Mouse (Mus musculus) erythroblast, embryonic 14.5 days (primary cell): ENCODE measurements around the gene Rab37. TPM values are rescaled to one million over a fixed set of nuclear protein-coding genes. Genes with fewer than 3 reads are reported as not detected.
A peak's percentile ranks its signal among the peaks of the same experiment; 100 is the strongest.

Experiments used
- H3K27me3 ChIP-seq: 2 replicates; pipeline ENCODE4 v1.6.1; 2012; ENCODE audit warnings: inconsistent platforms; ENCODE audit not compliant: control insufficient read depth
- H3K36me3 ChIP-seq: 2 replicates; pipeline ENCODE4 v1.6.1; 2012; ENCODE audit warnings: mild to moderate bottlenecking, inconsistent platforms; ENCODE audit not compliant: control insufficient read depth
- H3K4me1 ChIP-seq: 2 replicates; pipeline ENCODE4 v1.6.1; 2012; ENCODE audit warnings: inconsistent platforms; ENCODE audit not compliant: control insufficient read depth
- H3K4me3 ChIP-seq: replicated peaks from 2 replicates; pipeline ENCODE3; 2012; ENCODE audit warnings: moderate library complexity, mild to moderate bottlenecking, inconsistent platforms
- H3K9me3 ChIP-seq: 2 replicates; pipeline ENCODE4 v1.6.1; 2012; ENCODE audit warnings: low read length, inconsistent platforms, mixed read lengths; ENCODE audit not compliant: control insufficient read depth
- GATA1 ChIP-seq: IDR thresholded peaks from 2 replicates; pipeline ENCODE4 v1.6.1; 2012; ENCODE audit warnings: low read length, inconsistent platforms, mixed read lengths
- TAL1 ChIP-seq: IDR thresholded peaks from 3 replicates; pipeline ENCODE4 v1.6.1; 2012; ENCODE audit warnings: low read length, inconsistent platforms, mixed read lengths
- polyA plus RNA-seq: library from polyadenylated mRNA; stranded (reverse); fragments of >175 nt; gene quantifications from 2 replicates; pipeline ENCODE4 v1.2.3, GENCODE M21; 2012

Rab37 gene
- polyA plus RNA-seq, 1 experiment, result 0.01 TPM

DNA sequence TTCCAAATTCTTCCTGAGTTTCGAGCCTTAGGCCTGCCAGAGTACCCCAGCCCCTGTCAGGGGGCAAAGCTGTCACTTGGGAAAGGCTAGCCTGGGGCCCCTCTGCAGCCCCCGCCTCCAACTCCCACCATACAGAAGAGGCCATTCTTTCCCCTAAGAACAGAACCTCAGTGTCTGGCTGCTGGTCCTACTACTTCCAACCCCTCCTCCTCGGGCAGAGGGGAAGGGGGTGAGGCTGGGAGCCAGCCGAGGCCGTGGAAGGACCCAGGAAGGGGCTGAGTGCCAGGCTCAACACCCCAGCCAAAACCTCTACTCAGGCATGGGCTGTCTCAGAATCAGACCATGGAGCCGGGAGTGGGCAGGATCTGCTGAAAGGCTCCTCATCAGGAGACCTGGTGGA is 88.0 kb downstream of the Rab37 start:
- Histone ChIP-seq H3K9me3 (no peaks in the 10 kb centered on the region), H3K4me3 (no peak overlapping the region), H3K36me3 (peaks cover 31% of the 10 kb centered on the region), H3K27me3 (no peaks in the 10 kb centered on the region), H3K4me1 (peaks cover 6% of the 10 kb centered on the region)
- TF ChIP-seq TAL1, result no peak
- no peak for TF ChIP-seq GATA1

GRCm38 (mm10) chr11:115179881-115180280 is 88.7 kb downstream of the Rab37 start:
- H3K36me3 ChIP-seq, result peaks cover 35% of the 10 kb centered on the region
- TF ChIP-seq GATA1, result no peak
- no peak for TF ChIP-seq TAL1

DNA sequence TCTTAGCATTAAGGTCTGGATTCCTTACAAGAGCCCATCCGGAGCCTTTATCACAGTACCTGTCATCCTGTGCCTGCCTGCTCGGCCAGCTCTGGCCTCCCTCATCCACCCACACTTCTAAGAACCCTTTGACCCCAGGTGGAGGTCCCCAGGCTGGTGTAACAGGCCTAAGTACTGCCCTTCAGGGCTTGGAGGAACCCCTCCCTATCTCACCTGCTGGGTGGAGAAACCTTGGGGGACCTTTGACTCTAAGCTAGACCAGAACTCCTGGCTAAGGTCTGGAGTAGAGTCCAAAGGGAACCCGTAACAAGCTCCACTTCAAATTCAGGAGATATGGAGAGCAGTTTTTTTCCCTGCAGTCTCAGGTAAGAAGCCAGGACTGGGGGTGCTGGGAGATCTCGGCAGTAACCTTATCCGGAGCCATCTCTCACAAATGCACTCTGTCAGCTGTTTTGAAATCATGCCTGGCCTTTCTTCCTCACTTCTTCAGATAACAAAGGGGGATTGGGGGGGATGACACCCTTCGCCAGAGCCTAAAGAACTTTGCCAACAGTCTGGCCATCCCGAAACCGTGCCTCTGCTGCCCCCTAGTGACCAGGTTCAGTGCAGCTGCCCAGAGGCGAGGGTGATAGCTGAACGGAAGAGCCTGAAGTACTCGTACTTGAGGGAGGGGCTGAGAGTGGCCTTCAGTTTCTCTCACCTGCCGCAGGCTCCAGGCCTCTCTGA is 90.8 kb downstream of the Rab37 start:
- H3K4me3 ChIP-seq, result no peak overlapping the region
- peaks cover 30% of the 10 kb centered on the region for H3K36me3 ChIP-seq
- TF ChIP-seq GATA1 (no peak), TAL1 (no peak)
- no peaks in the 10 kb centered on the region for H3K27me3 ChIP-seq
- H3K4me1 ChIP-seq, result peaks cover 21% of the 10 kb centered on the region
- no peaks in the 10 kb centered on the region for H3K9me3 ChIP-seq

More at GRCm38 (mm10) chr11:115179881-115180280, 88.7 kb downstream of the Rab37 start:
- no peak overlapping the region for H3K4me3 ChIP-seq
- no peaks in the 10 kb centered on the region for H3K9me3 ChIP-seq
- no peaks in the 10 kb centered on the region for H3K27me3 ChIP-seq
- peaks cover 9% of the 10 kb centered on the region for H3K4me1 ChIP-seq

GRCm38 (mm10) chr11:115184973-115185372 is 93.7 kb downstream of the Rab37 start:
- no peak for TF ChIP-seq TAL1
- TF ChIP-seq GATA1, result no peak
- H3K4me1 ChIP-seq, result peaks cover 37% of the 10 kb centered on the region
- peaks cover 27% of the 10 kb centered on the region for H3K36me3 ChIP-seq
- H3K9me3 ChIP-seq, result no peaks in the 10 kb centered on the region
- no peak overlapping the region for H3K4me3 ChIP-seq
- H3K27me3 ChIP-seq, result no peaks in the 10 kb centered on the region

- Histone ChIP-seq H3K4me1 (peaks cover 41% of the 10 kb centered on the region), H3K9me3 (no peaks in the 10 kb centered on the region), H3K27me3 (no peaks in the 10 kb centered on the region), H3K36me3 (peaks cover 15% of the 10 kb centered on the region), H3K4me3 (peak within 1 kb of the TSS; percentile 73)
- TF ChIP-seq TAL1 (no peak), GATA1 (no peak)
These were observed 96.0 kb downstream of the Rab37 start, which contains the start of gene Tmem104 for GRCm38 (mm10) chr11:115187224-115187639. Gene Tmem104, plus strand, starts transcription at chr11:115187487.

DNA sequence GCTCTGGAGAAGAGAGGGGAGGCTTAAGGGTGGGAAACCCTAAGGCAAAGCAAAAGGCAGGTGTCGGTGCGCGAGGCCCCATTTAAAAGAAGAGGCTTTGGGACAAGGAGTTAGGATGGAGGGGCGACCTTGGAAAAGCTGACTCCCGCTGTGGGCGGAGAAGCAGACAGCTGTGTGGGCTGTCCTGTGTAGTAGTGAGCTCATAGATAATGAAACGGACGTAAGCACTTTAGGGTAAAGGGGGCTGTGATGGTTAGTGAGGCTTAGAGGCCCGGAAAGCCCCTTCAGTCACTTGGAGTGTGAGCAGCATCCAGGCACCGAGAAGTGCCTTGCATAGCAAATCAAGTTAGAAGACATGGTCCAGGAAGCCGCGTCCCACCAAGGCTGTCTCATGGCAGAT is 96.5 kb downstream of the Rab37 start, which contains the start of gene Nat9:
Nat9 (minus strand) TSS at position 167 of the 400 bp plus-strand sequence.
- Histone ChIP-seq H3K9me3 (no peaks in the 10 kb centered on the region), H3K36me3 (peaks cover 12% of the 10 kb centered on the region), H3K4me1 (peaks cover 40% of the 10 kb centered on the region), H3K4me3 (peak within 1 kb of the TSS; percentile 73), H3K27me3 (no peaks in the 10 kb centered on the region)
- TF ChIP-seq TAL1 (no peak), GATA1 (no peak)

DNA sequence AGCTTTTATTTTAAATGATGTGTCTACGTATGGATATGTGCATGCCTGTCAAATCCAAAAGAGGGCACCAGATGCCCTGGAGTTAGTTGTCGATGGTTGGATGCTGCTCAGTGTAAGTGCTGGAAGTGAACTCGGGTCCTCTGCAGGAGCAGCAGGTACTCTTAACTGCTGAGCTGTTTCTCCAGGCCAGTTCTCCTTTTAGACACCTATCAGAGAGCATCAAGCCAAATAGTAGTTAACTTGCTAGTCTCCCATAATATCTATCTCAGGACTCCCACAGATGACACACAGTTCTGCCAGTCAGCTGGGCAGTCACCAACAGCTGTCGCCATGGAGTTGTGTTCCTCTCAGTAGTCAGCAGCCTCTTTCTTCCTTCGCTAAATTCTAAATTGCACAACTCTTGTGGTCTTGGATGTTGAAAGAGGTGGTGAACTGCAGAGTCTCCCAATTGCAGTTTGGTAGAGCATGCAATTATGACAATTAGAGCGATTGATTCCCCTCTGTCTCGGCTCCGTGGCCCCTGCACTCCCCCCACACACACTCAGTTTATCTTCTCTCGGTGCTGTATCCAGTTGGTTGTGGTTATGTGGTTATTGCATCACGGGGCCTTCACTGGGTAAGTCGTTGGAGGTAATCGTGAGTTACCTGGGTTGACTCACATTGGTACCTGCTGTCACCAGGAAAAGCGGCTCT is 97.5 kb downstream of the Rab37 start:
- Histone ChIP-seq H3K36me3 (peaks cover 7% of the 10 kb centered on the region), H3K9me3 (no peaks in the 10 kb centered on the region), H3K4me3 (no peak overlapping the region), H3K4me1 (peaks cover 39% of the 10 kb centered on the region), H3K27me3 (no peaks in the 10 kb centered on the region)
- TF ChIP-seq GATA1 (no peak), TAL1 (no peak)

- H3K4me1 ChIP-seq, result peaks cover 40% of the 10 kb centered on the region
These were observed 98.1 kb downstream of the Rab37 start for GRCm38 (mm10) chr11:115189304-115189703.

DNA sequence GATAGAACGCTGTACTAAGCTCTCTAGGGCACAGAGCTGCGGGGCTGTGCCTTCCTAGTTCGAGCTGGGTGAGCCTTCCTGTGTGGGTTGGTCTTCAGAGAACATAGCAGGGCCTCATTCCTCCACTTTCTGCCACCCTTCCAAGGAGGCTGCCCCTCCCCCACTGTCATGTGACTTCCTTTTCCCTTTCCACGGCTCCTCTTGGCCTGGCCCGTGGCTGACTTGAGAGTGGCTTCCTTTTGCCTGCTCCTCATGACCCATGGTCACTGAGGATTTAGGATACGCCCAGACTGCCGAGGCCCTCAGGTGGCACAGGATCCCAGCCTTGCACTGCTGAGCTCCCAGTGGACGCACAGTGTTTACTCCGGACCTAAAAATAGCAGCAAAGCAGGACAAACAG is 100.9 kb downstream of the Rab37 start:
- no peaks in the 10 kb centered on the region for H3K27me3 ChIP-seq
- no peak for TF ChIP-seq TAL1
- no peak for TF ChIP-seq GATA1
- H3K9me3 ChIP-seq, result no peaks in the 10 kb centered on the region
- peaks cover 41% of the 10 kb centered on the region for H3K4me1 ChIP-seq
- no peak overlapping the region for H3K4me3 ChIP-seq
- H3K36me3 ChIP-seq, result peaks cover 2% of the 10 kb centered on the region

More at GRCm38 (mm10) chr11:115189304-115189703, 98.1 kb downstream of the Rab37 start:
- Histone ChIP-seq H3K36me3 (peaks cover 4% of the 10 kb centered on the region), H3K27me3 (no peaks in the 10 kb centered on the region), H3K9me3 (no peaks in the 10 kb centered on the region), H3K4me3 (no peak overlapping the region)
- TF ChIP-seq TAL1, result no peak
- TF ChIP-seq GATA1, result no peak
